Mouse (Mus musculus) embryonic facial prominence, embryonic 12.5 days (tissue): ENCODE data around the gene Arpp21. TPM values are rescaled to one million over a fixed set of nuclear protein-coding genes. Genes with fewer than 3 reads are reported as not detected.

Experiments
- ATAC-seq: fragments of 200-750 bp; cut with Nextera tagmentation; 2 replicates; pipeline ENCODE4 v1.8.0; 2017; ENCODE audit not compliant: insufficient number of reproducible peaks, insufficient read depth, low FRiP score, low TSS enrichment
- H3K27ac ChIP-seq: fragments of 300-500 bp; sonication (generic); 2 replicates; pipeline ENCODE4 v1.5.1; 2016; ENCODE audit warnings: mild to moderate bottlenecking
- H3K27me3 ChIP-seq: fragments of 300-500 bp; sonication (generic); 2 replicates; pipeline ENCODE4 v1.6.1; 2016; ENCODE audit warnings: mild to moderate bottlenecking, moderate library complexity
- H3K36me3 ChIP-seq: fragments of 300-500 bp; sonication (generic); 2 replicates; pipeline ENCODE4 v1.6.1; 2016; ENCODE audit warnings: mild to moderate bottlenecking
- H3K4me1 ChIP-seq: fragments of 300-500 bp; sonication (generic); 2 replicates; pipeline ENCODE4 v1.6.1; 2016
- H3K4me2 ChIP-seq: fragments of 300-500 bp; sonication (generic); replicated peaks from 2 replicates; pipeline ENCODE4 v1.6.1; 2016; ENCODE audit warnings: mild to moderate bottlenecking, moderate library complexity
- H3K4me3 ChIP-seq: fragments of 300-500 bp; sonication (generic); 2 replicates; pipeline ENCODE4 v1.5.1; 2016; ENCODE audit warnings: mild to moderate bottlenecking
- H3K9ac ChIP-seq: fragments of 300-500 bp; sonication (generic); 2 replicates; pipeline ENCODE4 v1.6.1; 2016; ENCODE audit warnings: mild to moderate bottlenecking, moderate library complexity
- H3K9me3 ChIP-seq: fragments of 300-500 bp; sonication (generic); 2 replicates; pipeline ENCODE4 v1.6.1; 2016; ENCODE audit warnings: mild to moderate bottlenecking, moderate library complexity
- WGBS: fragments of 180-500 bp; shearing (Covaris S2); methylation state at CpG from one replicate; pipeline ENCODE4 v1.1.7; 2016; 5-methylcytosine and 5-hydroxymethylcytosine counted together
- polyA plus RNA-seq: library from polyadenylated mRNA; unstranded; fragments of >200 nt; fragmentation: Nextera tagmentation; extraction: Ambion mirVana; gene quantifications from 2 replicates; pipeline ENCODE4 v1.2.1, GENCODE M21; 2016

The Arpp21 gene
- polyA plus RNA-seq: 9.8 and 10.3 TPM in 2 replicates

GRCm38 (mm10) chr9:112235696-112236397 is at the start of gene Arpp21:
Arpp21 (minus strand) TSS chr9:112235938.
- Histone ChIP-seq H3K27ac (no peak within 1 kb of the TSS), H3K4me3 (peak within 1 kb of the TSS; percentile 39), H3K9me3 (no peaks in the 10 kb centered on the region), H3K9ac (peak within 1 kb of the TSS; percentile 28; the same call in 1 of the 2 replicates), H3K36me3 (no peaks in the 10 kb centered on the region), H3K4me2 (peak within 1 kb of the TSS; percentile 86), H3K27me3 (peaks cover 54% of the 10 kb centered on the region), H3K4me1 (peaks cover 9% of the 10 kb centered on the region; the same call in 1 of the 2 replicates)
- ATAC-seq: peak; percentile 64; the same call in 1 of the 2 replicates
- 14% methylated on average over 16 of the region's 16 CpGs for WGBS

GRCm38 (mm10) chr9:112272426-112272969 is 36.8 kb upstream of the Arpp21 start:
- Histone ChIP-seq H3K27ac (no peak overlapping the region), H3K9ac (no peak overlapping the region), H3K4me3 (no peak overlapping the region), H3K4me2 (no peak overlapping the region), H3K4me1 (no peaks in the 10 kb centered on the region), H3K36me3 (no peaks in the 10 kb centered on the region), H3K27me3 (no peaks in the 10 kb centered on the region), H3K9me3 (no peaks in the 10 kb centered on the region)
- no peak for ATAC-seq
- WGBS: 72% methylated on average over 8 of the region's 8 CpGs

- no peak for ATAC-seq
- Histone ChIP-seq H3K9me3 (no peaks in the 10 kb centered on the region), H3K4me2 (no peak overlapping the region), H3K4me3 (no peak overlapping the region), H3K27ac (no peak overlapping the region), H3K9ac (no peak overlapping the region), H3K4me1 (no peaks in the 10 kb centered on the region), H3K27me3 (no peaks in the 10 kb centered on the region), H3K36me3 (no peaks in the 10 kb centered on the region)
- 80% methylated on average over 4 of the region's 4 CpGs for WGBS
Observed at GRCm38 (mm10) chr9:112264982-112265641, 29.4 kb upstream of the Arpp21 start.

- H3K9me3 ChIP-seq: no peaks in the 10 kb centered on the region
- H3K4me1 ChIP-seq: no peaks in the 10 kb centered on the region
- no peak overlapping the region for H3K4me2 ChIP-seq
- ATAC-seq: no peak
- no peaks in the 10 kb centered on the region for H3K36me3 ChIP-seq
- H3K27me3 ChIP-seq: no peaks in the 10 kb centered on the region
- WGBS: 82% methylated on average over 16 of the region's 16 CpGs
- H3K9ac ChIP-seq: no peak overlapping the region
- no peak overlapping the region for H3K27ac ChIP-seq
- no peak overlapping the region for H3K4me3 ChIP-seq
Observed at GRCm38 (mm10) chr9:112261986-112262901, 26.5 kb upstream of the Arpp21 start.

- WGBS: 77% methylated on average over 2 of the region's 2 CpGs
- Histone ChIP-seq H3K9ac (no peak overlapping the region), H3K27me3 (no peaks in the 10 kb centered on the region), H3K9me3 (no peaks in the 10 kb centered on the region), H3K27ac (no peak overlapping the region), H3K36me3 (no peaks in the 10 kb centered on the region), H3K4me3 (no peak overlapping the region), H3K4me1 (no peaks in the 10 kb centered on the region), H3K4me2 (no peak overlapping the region)
- no peak for ATAC-seq
Observed at GRCm38 (mm10) chr9:112261556-112261955, 25.8 kb upstream of the Arpp21 start.

GRCm38 (mm10) chr9:112260696-112261095 is 25.0 kb upstream of the Arpp21 start:
- H3K4me1 ChIP-seq: no peaks in the 10 kb centered on the region

GRCm38 (mm10) chr9:112258560-112258959 is 22.8 kb upstream of the Arpp21 start:
- ATAC-seq: no peak
- Histone ChIP-seq H3K27ac (no peak overlapping the region), H3K4me1 (no peaks in the 10 kb centered on the region), H3K4me3 (no peak overlapping the region), H3K27me3 (no peaks in the 10 kb centered on the region), H3K36me3 (no peaks in the 10 kb centered on the region), H3K9me3 (no peaks in the 10 kb centered on the region), H3K9ac (no peak overlapping the region), H3K4me2 (no peak overlapping the region)
- WGBS: 97% methylated on average over 1 of the region's 1 CpGs

More at GRCm38 (mm10) chr9:112260696-112261095, 25.0 kb upstream of the Arpp21 start:
- ATAC-seq: no peak
- Histone ChIP-seq H3K4me2 (no peak overlapping the region), H3K9me3 (no peaks in the 10 kb centered on the region), H3K27ac (no peak overlapping the region), H3K36me3 (no peaks in the 10 kb centered on the region), H3K4me3 (no peak overlapping the region), H3K9ac (no peak overlapping the region), H3K27me3 (no peaks in the 10 kb centered on the region)
- 71% methylated on average over 2 of the region's 2 CpGs for WGBS

GRCm38 (mm10) chr9:112255971-112256370 is 20.2 kb upstream of the Arpp21 start:
- ATAC-seq: no peak
- Histone ChIP-seq H3K27ac (no peak overlapping the region), H3K4me3 (no peak overlapping the region), H3K36me3 (no peaks in the 10 kb centered on the region), H3K27me3 (no peaks in the 10 kb centered on the region), H3K4me2 (no peak overlapping the region), H3K4me1 (no peaks in the 10 kb centered on the region), H3K9me3 (no peaks in the 10 kb centered on the region), H3K9ac (no peak overlapping the region)
- WGBS: 78% methylated on average over 2 of the region's 2 CpGs

GRCm38 (mm10) chr9:112253730-112254129 is 18.0 kb upstream of the Arpp21 start:
- Histone ChIP-seq H3K4me1 (no peaks in the 10 kb centered on the region), H3K9ac (no peak overlapping the region), H3K27me3 (no peaks in the 10 kb centered on the region), H3K4me2 (no peak overlapping the region), H3K4me3 (no peak overlapping the region), H3K9me3 (no peaks in the 10 kb centered on the region), H3K27ac (no peak overlapping the region), H3K36me3 (no peaks in the 10 kb centered on the region)
- ATAC-seq: no peak
- 81% methylated on average over 1 of the region's 1 CpGs for WGBS

- Histone ChIP-seq H3K27me3 (no peaks in the 10 kb centered on the region), H3K4me1 (no peaks in the 10 kb centered on the region), H3K27ac (no peak overlapping the region), H3K9ac (no peak overlapping the region), H3K4me2 (no peak overlapping the region), H3K9me3 (no peaks in the 10 kb centered on the region), H3K4me3 (no peak overlapping the region), H3K36me3 (no peaks in the 10 kb centered on the region)
- 72% methylated on average over 3 of the region's 3 CpGs for WGBS
- no peak for ATAC-seq
Observed at GRCm38 (mm10) chr9:112251857-112252256, 16.1 kb upstream of the Arpp21 start.

- no peaks in the 10 kb centered on the region for H3K9me3 ChIP-seq
- H3K4me1 ChIP-seq: no peaks in the 10 kb centered on the region
- no peak for ATAC-seq
- H3K9ac ChIP-seq: no peak overlapping the region
- no peak overlapping the region for H3K4me3 ChIP-seq
- H3K27ac ChIP-seq: no peak overlapping the region
- no peaks in the 10 kb centered on the region for H3K27me3 ChIP-seq
- WGBS: 92% methylated on average over 5 of the region's 5 CpGs
- H3K4me2 ChIP-seq: no peak overlapping the region
- H3K36me3 ChIP-seq: no peaks in the 10 kb centered on the region
Observed at GRCm38 (mm10) chr9:112251339-112251738, 15.6 kb upstream of the Arpp21 start.
